Mouse (Mus musculus): ENCODE data around the gene Adcy2. TPM values are rescaled to one million over a fixed set of nuclear protein-coding genes. Genes with fewer than 3 reads are reported as not detected.
A peak's percentile ranks its signal among the peaks of the same experiment; 100 is the strongest.

Adcy2 gene
- polyA plus RNA-seq, 1 experiment = 2.2 TPM

DNA sequence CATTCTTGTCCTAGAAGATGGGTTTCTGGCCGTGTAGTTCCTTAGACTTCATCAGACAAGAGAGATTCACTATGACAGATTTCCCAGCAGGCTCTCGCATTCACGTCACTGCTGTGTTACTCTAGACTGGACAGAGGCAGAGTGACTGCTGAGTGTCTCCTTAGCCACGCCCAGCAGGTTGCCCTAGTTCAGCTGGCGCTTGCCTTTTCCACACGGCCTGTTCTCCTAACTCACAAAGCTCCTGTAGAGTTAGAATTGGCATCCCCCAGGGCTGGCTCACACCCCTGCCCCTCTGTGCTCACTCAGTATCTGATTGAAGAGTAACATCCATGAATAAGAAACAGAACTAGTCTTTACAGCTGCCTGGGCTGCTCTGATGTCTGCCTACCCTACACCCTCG is 413.9 kb downstream of the Adcy2 start:
- Histone ChIP-seq H3K27me3 (ENCODE audit: control insufficient read depth, insufficient read depth, low read length, poor library complexity, severe bottlenecking) (no peaks in the 10 kb centered on the region), H3K9me3 (replicated peaks; ENCODE audit: control insufficient read depth, insufficient read depth, low read length, poor library complexity, severe bottlenecking) (no peaks in the 10 kb centered on the region), H3K4me1 (ENCODE audit: control insufficient read depth, insufficient read depth, low read length) (peaks cover 2% of the 10 kb centered on the region), H3K4me3 (ENCODE audit: low read depth, low read length) (no peak overlapping the region), H3K27ac (ENCODE audit: insufficient read depth, low read length) (no peak overlapping the region), H3K9ac (ENCODE audit: low read depth, poor library complexity, severe bottlenecking) (no peak overlapping the region), H3K36me3 (ENCODE audit: control insufficient read depth, insufficient read depth, low read length, poor library complexity, severe bottlenecking) (peaks cover 56% of the 10 kb centered on the region)
- no peak for TF ChIP-seq EP300 (IDR thresholded peaks at IDR 0.05; ENCODE audit: insufficient read depth, low read depth, low read length)
- no peak for TF ChIP-seq CTCF (IDR thresholded peaks at IDR 0.05; ENCODE audit: low read depth, low read length)
- TF ChIP-seq POLR2A (IDR thresholded peaks at IDR 0.05; ENCODE audit: insufficient read depth, low read length) = no peak

DNA sequence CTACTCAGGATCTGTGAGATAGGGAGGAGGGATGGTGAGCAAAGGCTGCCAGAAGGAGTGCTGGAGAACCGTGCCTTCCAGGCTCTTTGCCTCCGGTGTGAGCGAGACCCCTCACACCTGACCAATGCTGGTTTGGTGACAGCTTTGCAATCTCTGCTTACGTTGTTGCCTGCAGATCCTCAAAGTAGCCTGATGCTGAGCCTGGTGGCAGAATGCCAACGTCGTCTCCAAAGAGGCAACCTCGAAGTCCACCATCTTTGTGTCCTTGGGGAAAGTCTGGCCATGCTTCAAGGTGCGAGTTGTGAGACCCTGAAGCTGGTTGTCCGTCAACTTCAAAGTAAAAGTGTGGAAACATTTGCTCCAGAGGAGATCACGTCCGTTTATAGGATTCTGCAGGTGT is 415.4 kb downstream of the Adcy2 start:
- no peak overlapping the region for H3K27ac ChIP-seq (ENCODE audit: insufficient read depth, low read length)
- peaks cover 48% of the 10 kb centered on the region for H3K36me3 ChIP-seq (ENCODE audit: control insufficient read depth, insufficient read depth, low read length, poor library complexity, severe bottlenecking)
- H3K27me3 ChIP-seq (ENCODE audit: control insufficient read depth, insufficient read depth, low read length, poor library complexity, severe bottlenecking) = no peaks in the 10 kb centered on the region
- no peak for TF ChIP-seq EP300 (IDR thresholded peaks at IDR 0.05; ENCODE audit: insufficient read depth, low read depth, low read length)
- no peak for TF ChIP-seq POLR2A (IDR thresholded peaks at IDR 0.05; ENCODE audit: insufficient read depth, low read length)
- no peak for TF ChIP-seq CTCF (IDR thresholded peaks at IDR 0.05; ENCODE audit: low read depth, low read length)
- no peak overlapping the region for H3K4me3 ChIP-seq (ENCODE audit: low read depth, low read length)
- no peak overlapping the region for H3K9ac ChIP-seq (ENCODE audit: low read depth, poor library complexity, severe bottlenecking)
- peaks cover 2% of the 10 kb centered on the region for H3K4me1 ChIP-seq (ENCODE audit: control insufficient read depth, insufficient read depth, low read length)
- no peaks in the 10 kb centered on the region for H3K9me3 ChIP-seq (replicated peaks; ENCODE audit: control insufficient read depth, insufficient read depth, low read length, poor library complexity, severe bottlenecking)

DNA sequence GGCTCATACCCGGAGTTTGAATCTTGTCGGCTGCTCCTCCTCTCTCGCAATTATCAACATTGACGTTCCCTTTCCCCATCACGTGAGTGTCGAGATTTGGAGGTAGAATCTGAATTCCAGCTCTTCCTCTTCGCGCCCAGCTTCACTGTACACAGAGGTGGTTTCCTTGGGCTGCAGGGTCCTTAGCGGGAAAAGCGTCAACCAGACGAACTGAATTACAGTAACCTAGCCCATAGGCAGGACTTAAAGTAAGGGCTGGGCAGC is 416.9 kb downstream of the Adcy2 start:
- Histone ChIP-seq H3K36me3 (ENCODE audit: control insufficient read depth, insufficient read depth, low read length, poor library complexity, severe bottlenecking) (peaks cover 44% of the 10 kb centered on the region), H3K9me3 (replicated peaks; ENCODE audit: control insufficient read depth, insufficient read depth, low read length, poor library complexity, severe bottlenecking) (no peaks in the 10 kb centered on the region), H3K27me3 (ENCODE audit: control insufficient read depth, insufficient read depth, low read length, poor library complexity, severe bottlenecking) (no peaks in the 10 kb centered on the region), H3K4me3 (ENCODE audit: low read depth, low read length) (peak overlapping the region; percentile 85), H3K4me1 (ENCODE audit: control insufficient read depth, insufficient read depth, low read length) (peaks cover 2% of the 10 kb centered on the region), H3K9ac (ENCODE audit: low read depth, poor library complexity, severe bottlenecking) (peak overlapping the region; percentile 69), H3K27ac (ENCODE audit: insufficient read depth, low read length) (no peak overlapping the region)
- TF ChIP-seq EP300 (IDR thresholded peaks at IDR 0.05; ENCODE audit: insufficient read depth, low read depth, low read length) (no peak), CTCF (IDR thresholded peaks at IDR 0.05; ENCODE audit: low read depth, low read length) (no peak), POLR2A (IDR thresholded peaks at IDR 0.05; ENCODE audit: insufficient read depth, low read length) (no peak)

DNA sequence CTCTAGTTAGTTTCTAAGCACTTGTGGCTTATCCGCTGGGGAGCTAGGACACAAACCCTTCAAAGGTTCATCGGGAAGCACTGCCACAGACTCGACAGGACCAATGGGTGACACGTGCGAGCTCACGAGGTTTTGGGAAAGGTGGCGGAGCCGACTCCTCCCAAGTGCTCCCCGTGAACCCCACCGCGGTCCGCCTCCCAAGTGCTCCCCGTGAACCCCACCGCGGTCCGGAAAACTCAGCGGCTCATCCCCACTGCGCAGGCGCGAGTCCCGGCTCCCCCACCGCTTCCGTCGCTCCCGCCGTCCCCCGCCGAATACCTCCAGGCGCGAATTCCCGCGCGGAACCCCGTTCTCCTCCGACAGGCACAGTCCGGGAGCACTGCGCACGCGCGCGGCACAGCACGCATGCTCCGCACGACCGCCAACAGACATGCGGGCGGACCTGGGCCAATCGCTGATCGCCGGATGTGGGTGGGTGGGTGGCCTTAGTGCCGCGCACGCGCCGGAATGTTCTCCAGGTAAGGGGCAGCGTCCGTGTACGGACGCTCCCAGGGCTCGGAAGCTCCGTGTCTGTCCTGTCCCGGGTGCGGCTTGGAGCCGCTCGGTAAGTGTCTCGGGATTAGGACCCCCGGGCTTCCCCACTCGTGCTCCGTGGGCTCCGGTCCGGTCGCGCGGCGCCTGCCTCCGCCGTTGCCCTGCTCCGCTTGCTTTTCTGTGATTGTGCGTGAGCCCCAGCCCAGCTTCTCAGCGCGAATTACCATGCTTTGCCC is 417.4 kb downstream of the Adcy2 start, which contains the start of the genes Mtrr and Fastkd3:
TSS of gene Mtrr (minus strand) at position 403 of the 770 bp plus-strand sequence.
TSS of gene Fastkd3 (plus strand) at position 488 of the 770 bp plus-strand sequence.
- Histone ChIP-seq H3K9me3 (replicated peaks; ENCODE audit: control insufficient read depth, insufficient read depth, low read length, poor library complexity, severe bottlenecking) (no peaks in the 10 kb centered on the region), H3K36me3 (ENCODE audit: control insufficient read depth, insufficient read depth, low read length, poor library complexity, severe bottlenecking) (peaks cover 45% of the 10 kb centered on the region), H3K9ac (ENCODE audit: low read depth, poor library complexity, severe bottlenecking) (peak within 1 kb of the TSS; percentile 86), H3K27ac (ENCODE audit: insufficient read depth, low read length) (peak within 1 kb of the TSS; percentile 16; the same call in 1 of the 2 replicates), H3K4me1 (ENCODE audit: control insufficient read depth, insufficient read depth, low read length) (peaks cover 2% of the 10 kb centered on the region), H3K27me3 (ENCODE audit: control insufficient read depth, insufficient read depth, low read length, poor library complexity, severe bottlenecking) (no peaks in the 10 kb centered on the region), H3K4me3 (ENCODE audit: low read depth, low read length) (peak within 1 kb of the TSS; percentile 95)
- peak; percentile 43 for TF ChIP-seq POLR2A (IDR thresholded peaks at IDR 0.05; ENCODE audit: insufficient read depth, low read length)
- TF ChIP-seq CTCF (IDR thresholded peaks at IDR 0.05; ENCODE audit: low read depth, low read length) = no peak
- 0 out of 2 replicates have a peak, but pooled peaks have one; percentile 30 for TF ChIP-seq EP300 (IDR thresholded peaks at IDR 0.05; ENCODE audit: insufficient read depth, low read depth, low read length)

DNA sequence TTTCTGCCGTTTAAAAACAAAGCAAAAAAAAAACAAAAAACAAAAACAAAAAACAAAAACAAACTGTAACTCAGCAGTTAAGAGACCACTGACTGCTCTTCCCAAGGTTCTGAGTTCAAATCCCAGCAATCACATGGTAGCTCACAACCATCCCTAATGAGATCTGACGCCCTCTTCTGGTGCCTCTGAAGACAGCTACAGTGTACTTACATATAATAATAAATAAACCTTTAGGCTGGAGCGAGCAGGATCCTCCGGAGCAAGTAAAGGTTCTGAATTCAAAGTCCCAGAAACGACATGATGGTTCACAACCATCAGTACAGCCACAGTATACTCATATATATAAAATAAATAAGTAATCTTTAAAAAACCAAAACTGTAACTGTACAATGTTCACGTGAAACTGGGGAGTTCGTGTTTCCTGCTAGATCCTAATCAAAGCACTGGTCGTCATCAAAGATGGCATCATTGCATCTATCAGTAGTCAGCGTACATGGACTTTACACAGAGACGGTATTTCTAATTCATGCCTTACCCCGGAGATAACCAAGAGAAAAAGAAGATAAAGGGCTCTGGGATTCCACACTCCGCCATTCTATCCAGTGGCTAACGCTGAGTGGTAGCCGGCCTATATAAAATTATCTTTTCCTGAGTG is 418.1 kb downstream of the Adcy2 start:
- Histone ChIP-seq H3K9me3 (replicated peaks; ENCODE audit: control insufficient read depth, insufficient read depth, low read length, poor library complexity, severe bottlenecking) (no peaks in the 10 kb centered on the region), H3K9ac (ENCODE audit: low read depth, poor library complexity, severe bottlenecking) (peak overlapping the region; percentile 86), H3K4me3 (ENCODE audit: low read depth, low read length) (peak overlapping the region; percentile 95), H3K27me3 (ENCODE audit: control insufficient read depth, insufficient read depth, low read length, poor library complexity, severe bottlenecking) (no peaks in the 10 kb centered on the region), H3K4me1 (ENCODE audit: control insufficient read depth, insufficient read depth, low read length) (peaks cover 2% of the 10 kb centered on the region), H3K36me3 (ENCODE audit: control insufficient read depth, insufficient read depth, low read length, poor library complexity, severe bottlenecking) (peaks cover 50% of the 10 kb centered on the region), H3K27ac (ENCODE audit: insufficient read depth, low read length) (peak overlapping the region; percentile 16; the same call in 1 of the 2 replicates)
- no peak for TF ChIP-seq POLR2A (IDR thresholded peaks at IDR 0.05; ENCODE audit: insufficient read depth, low read length)
- no peak for TF ChIP-seq EP300 (IDR thresholded peaks at IDR 0.05; ENCODE audit: insufficient read depth, low read depth, low read length)
- no peak for TF ChIP-seq CTCF (IDR thresholded peaks at IDR 0.05; ENCODE audit: low read depth, low read length)

DNA sequence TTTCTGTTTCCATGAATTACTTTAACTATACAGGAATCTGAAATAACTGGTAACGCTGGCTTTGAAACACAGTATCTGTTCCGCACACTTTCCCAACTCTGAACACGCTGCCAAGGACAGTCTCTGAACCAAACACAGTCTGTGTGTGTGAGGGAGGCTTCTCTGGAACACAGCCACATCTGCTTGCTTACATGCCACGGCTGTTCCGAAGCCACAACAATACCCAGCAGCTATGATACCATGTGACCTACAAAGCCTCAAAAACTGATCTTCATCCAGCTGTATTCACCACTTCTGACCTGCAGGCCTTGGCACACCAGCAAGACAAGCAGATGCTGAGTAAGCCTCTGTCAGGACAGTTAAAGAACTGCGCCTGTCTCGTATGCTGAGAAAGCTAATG is 421.4 kb downstream of the Adcy2 start:
- Histone ChIP-seq H3K27ac (ENCODE audit: insufficient read depth, low read length) (no peak overlapping the region), H3K9ac (ENCODE audit: low read depth, poor library complexity, severe bottlenecking) (no peak overlapping the region), H3K4me3 (ENCODE audit: low read depth, low read length) (no peak overlapping the region), H3K9me3 (replicated peaks; ENCODE audit: control insufficient read depth, insufficient read depth, low read length, poor library complexity, severe bottlenecking) (no peaks in the 10 kb centered on the region), H3K4me1 (ENCODE audit: control insufficient read depth, insufficient read depth, low read length) (no peaks in the 10 kb centered on the region), H3K27me3 (ENCODE audit: control insufficient read depth, insufficient read depth, low read length, poor library complexity, severe bottlenecking) (no peaks in the 10 kb centered on the region), H3K36me3 (ENCODE audit: control insufficient read depth, insufficient read depth, low read length, poor library complexity, severe bottlenecking) (peaks cover 33% of the 10 kb centered on the region)
- TF ChIP-seq POLR2A (IDR thresholded peaks at IDR 0.05; ENCODE audit: insufficient read depth, low read length) (no peak), CTCF (IDR thresholded peaks at IDR 0.05; ENCODE audit: low read depth, low read length) (no peak), EP300 (IDR thresholded peaks at IDR 0.05; ENCODE audit: insufficient read depth, low read depth, low read length) (no peak)

Data from ES-Bruce4 (cell line).